Mouse (Mus musculus) fat pad, adult 2 months (tissue): ENCODE measurements at regions not wholly inside any gene's neighbourhood (a gene's known extent, or its start where the extent isn't known, plus 50 kb on each side); places are given as distances from the start of the nearest gene placed in this dataset.

Experiments used
- DNase-seq: peaks from one replicate; pipeline ENCODE4 v3.0.0-alpha.2; 2011; ENCODE audit warnings: low read depth, low spot score; ENCODE audit errors: extremely low read depth

GRCm38 (mm10) chr4:84212004-84212403, 463.1 kb downstream of the Bnc2 start:
- no peak for DNase-seq

GRCm38 (mm10) chr4:84214523-84214922, 460.6 kb downstream of the Bnc2 start:
- DNase-seq = no peak

- DNase-seq = no peak
Measured at GRCm38 (mm10) chr4:84218961-84219360, 456.1 kb downstream of the Bnc2 start.

- DNase-seq = no peak
Measured at GRCm38 (mm10) chr4:84222057-84222717, 452.9 kb downstream of the Bnc2 start.

GRCm38 (mm10) chr4:84222805-84223335, 452.2 kb downstream of the Bnc2 start:
- no peak for DNase-seq

- DNase-seq = no peak
Measured at GRCm38 (mm10) chr4:84224556-84224955, 450.5 kb downstream of the Bnc2 start.
